Mouse (Mus musculus) liver, postnatal 0 days (tissue): ENCODE results near the gene Cavin1. TPM values are rescaled to one million over a fixed set of nuclear protein-coding genes. Genes with fewer than 3 reads are reported as not detected.

ENCODE experiments used
- ATAC-seq: fragments of 200-750 bp; cut with Nextera tagmentation; 2 replicates; pipeline ENCODE4 v1.8.0; 2017; ENCODE audit warnings: mild to moderate bottlenecking, moderate library complexity
- DNase-seq: peaks from one replicate; pipeline ENCODE4 v3.0.0-alpha.2; 2016
- H3K27ac ChIP-seq: fragments of 300-500 bp; sonication (generic); 2 replicates; pipeline ENCODE4 v1.5.1; 2014; ENCODE audit warnings: antibody characterized with exemption, moderate library complexity, mild to moderate bottlenecking, low read depth
- H3K27me3 ChIP-seq: fragments of 300-500 bp; sonication (generic); 2 replicates; pipeline ENCODE4 v1.6.1; 2014; ENCODE audit warnings: low read length, control low read depth, mixed read lengths; ENCODE audit not compliant: insufficient read depth
- H3K36me3 ChIP-seq: fragments of 300-500 bp; sonication (generic); replicated peaks from 2 replicates; pipeline ENCODE4 v1.6.1; 2014; ENCODE audit warnings: mild to moderate bottlenecking, control low read depth, low read length, moderate library complexity, mixed read lengths; ENCODE audit not compliant: insufficient read depth
- H3K4me1 ChIP-seq: fragments of 300-500 bp; sonication (generic); 2 replicates; pipeline ENCODE4 v1.6.1; 2014; ENCODE audit warnings: antibody characterized with exemption, mild to moderate bottlenecking, control low read depth; ENCODE audit not compliant: insufficient read depth
- H3K4me2 ChIP-seq: fragments of 300-500 bp; sonication (generic); 2 replicates; pipeline ENCODE4 v1.6.1; 2014; ENCODE audit warnings: low read depth, mild to moderate bottlenecking, low read length, moderate library complexity, mixed read lengths
- H3K4me3 ChIP-seq: fragments of 300-500 bp; sonication (generic); 2 replicates; pipeline ENCODE4 v1.5.1; 2014; ENCODE audit warnings: low read depth, low read length
- H3K9ac ChIP-seq: fragments of 300-500 bp; sonication (generic); replicated peaks from 2 replicates; pipeline ENCODE4 v1.6.1; 2014; ENCODE audit warnings: mild to moderate bottlenecking, moderate library complexity
- H3K9me3 ChIP-seq: fragments of 300-500 bp; sonication (generic); 2 replicates; pipeline ENCODE4 v1.6.1; 2016; ENCODE audit warnings: mild to moderate bottlenecking, control low read depth, low read length, mixed read lengths
- CTCF ChIP-seq: sonication (generic); IDR thresholded peaks from 2 replicates; pipeline ENCODE4 v1.5.1; 2016; ENCODE audit warnings: antibody characterized with exemption, low read depth
- EP300 ChIP-seq: IDR thresholded peaks from 2 replicates; pipeline ENCODE4 v1.6.1; 2016; ENCODE audit warnings: antibody characterized with exemption, low read depth, mild to moderate bottlenecking
- WGBS: fragments of 180-500 bp; shearing (Covaris S2); extraction: QIAGEN DNeasy Blood & Tissue Kit; methylation state at CpG from one replicate; pipeline ENCODE4 v1.1.7; 2014; ENCODE audit not compliant: insufficient replicate concordance; 5-methylcytosine and 5-hydroxymethylcytosine counted together
- polyA plus RNA-seq: library from polyadenylated mRNA; unstranded; fragments of >200 nt; fragmentation: Nextera tagmentation; extraction: Ambion mirVana; gene quantifications from 2 replicates; pipeline ENCODE4 v1.2.1, GENCODE M21; 2015

Gene Cavin1
- polyA plus RNA-seq, 1 experiment from 2014 or later, result 28.5 TPM

- DNase-seq (no peak), ATAC-seq (no peak)
- WGBS, result 71% methylated on average over 7 of the region's 7 CpGs
- H3K9me3 ChIP-seq, result no peaks in the 10 kb centered on the region
- H3K4me1 ChIP-seq, result peaks cover 8% of the 10 kb centered on the region
- H3K36me3 ChIP-seq, result no peaks in the 10 kb centered on the region
- H3K9ac ChIP-seq, result no peak overlapping the region
- H3K4me3 ChIP-seq, result no peak overlapping the region
- peaks cover 15% of the 10 kb centered on the region for H3K27me3 ChIP-seq
- TF ChIP-seq CTCF (no peak), EP300 (no peak)
- no peak overlapping the region for H3K27ac ChIP-seq
- H3K4me2 ChIP-seq, result no peak overlapping the region
Measured at GRCm38 (mm10) chr11:100975241-100975640, 4.6 kb upstream of the Cavin1 start.

GRCm38 (mm10) chr11:100974381-100974970 lies 3.8 kb upstream of the Cavin1 start:
- H3K9me3 ChIP-seq, result no peaks in the 10 kb centered on the region
- no peak overlapping the region for H3K27ac ChIP-seq
- no peak overlapping the region for H3K4me3 ChIP-seq
- ATAC-seq, result no peak
- WGBS, result 61% methylated on average over 14 of the region's 14 CpGs
- H3K27me3 ChIP-seq, result peaks cover 22% of the 10 kb centered on the region
- peaks cover 9% of the 10 kb centered on the region for H3K4me1 ChIP-seq
- DNase-seq, result no peak
- H3K4me2 ChIP-seq, result no peak overlapping the region
- no peak for TF ChIP-seq CTCF
- no peaks in the 10 kb centered on the region for H3K36me3 ChIP-seq
- no peak overlapping the region for H3K9ac ChIP-seq

GRCm38 (mm10) chr11:100973245-100973644 lies 2.6 kb upstream of the Cavin1 start:
- TF ChIP-seq EP300 (no peak), CTCF (no peak)
- H3K4me1 ChIP-seq, result peaks cover 8% of the 10 kb centered on the region
- H3K36me3 ChIP-seq, result no peaks in the 10 kb centered on the region
- no peak overlapping the region for H3K4me3 ChIP-seq
- WGBS, result 83% methylated on average over 7 of the region's 7 CpGs
- no peak overlapping the region for H3K27ac ChIP-seq
- DNase-seq (no peak), ATAC-seq (no peak)
- H3K9me3 ChIP-seq, result no peaks in the 10 kb centered on the region
- no peak overlapping the region for H3K9ac ChIP-seq
- H3K4me2 ChIP-seq, result no peak overlapping the region
- peaks cover 30% of the 10 kb centered on the region for H3K27me3 ChIP-seq

- Histone ChIP-seq H3K27me3 (peaks cover 30% of the 10 kb centered on the region), H3K9ac (no peak overlapping the region), H3K4me2 (no peak overlapping the region), H3K9me3 (no peaks in the 10 kb centered on the region), H3K36me3 (no peaks in the 10 kb centered on the region), H3K27ac (no peak overlapping the region), H3K4me1 (peaks cover 8% of the 10 kb centered on the region), H3K4me3 (no peak overlapping the region)
- no peak for ATAC-seq
- WGBS, result 77% methylated on average over 10 of the region's 10 CpGs
- no peak for TF ChIP-seq EP300
- no peak for TF ChIP-seq CTCF
- no peak for DNase-seq
Measured at GRCm38 (mm10) chr11:100971455-100971854, 768 bp upstream of the Cavin1 start.

GRCm38 (mm10) chr11:100969744-100970556 lies 737 bp downstream of the Cavin1 start:
- peaks cover 8% of the 10 kb centered on the region for H3K4me1 ChIP-seq
- peak overlapping the region; percentile 68 for H3K4me3 ChIP-seq
- peak overlapping the region; percentile 69 for H3K9ac ChIP-seq
- no peak for TF ChIP-seq EP300
- peak overlapping the region; percentile 90 for H3K4me2 ChIP-seq
- no peaks in the 10 kb centered on the region for H3K9me3 ChIP-seq
- WGBS, result 1% methylated on average over 64 of the region's 65 CpGs
- H3K27me3 ChIP-seq, result peaks cover 30% of the 10 kb centered on the region
- ATAC-seq, result peak; percentile 48
- DNase-seq, result peak; percentile 44
- no peaks in the 10 kb centered on the region for H3K36me3 ChIP-seq
- H3K27ac ChIP-seq, result peak overlapping the region; percentile 78

- H3K9ac ChIP-seq, result peak overlapping the region; percentile 69
- H3K4me1 ChIP-seq, result peaks cover 8% of the 10 kb centered on the region
- no peak for TF ChIP-seq EP300
- TF ChIP-seq CTCF, result no peak
- DNase-seq (no peak), ATAC-seq (no peak)
- H3K27me3 ChIP-seq, result peaks cover 30% of the 10 kb centered on the region
- H3K36me3 ChIP-seq, result no peaks in the 10 kb centered on the region
- 9% methylated on average over 27 of the region's 35 CpGs for WGBS
- peak overlapping the region; percentile 78 for H3K27ac ChIP-seq
- H3K4me2 ChIP-seq, result peak overlapping the region; percentile 90
- peak overlapping the region; percentile 68 for H3K4me3 ChIP-seq
- H3K9me3 ChIP-seq, result no peaks in the 10 kb centered on the region
Measured at GRCm38 (mm10) chr11:100969189-100969743, 1.4 kb downstream of the Cavin1 start.
